Mouse (Mus musculus): ENCODE measurements around the gene Gm14326. TPM values are rescaled to one million over a fixed set of nuclear protein-coding genes. Genes with fewer than 3 reads are reported as not detected.
"Not testable (repeated sequence)": the region's sequence is repeated elsewhere in the genome, so short reads cannot be mapped to it uniquely, and the experiment has no call there.

Gm14326 gene
- polyA plus RNA-seq (2014; fragmentation: Nextera tagmentation; extraction: Ambion mirVana), result 21.2 and 22.9 TPM in 2 replicates

- not testable (repeated sequence) for H3K4me1 ChIP-seq (ENCODE audit: insufficient read depth); H3K27me3 ChIP-seq (ENCODE audit: insufficient read depth, low read length); H3K27ac ChIP-seq (ENCODE audit: low read depth); H3K9me3 ChIP-seq (ENCODE audit: low read depth, low read length); H3K36me3 ChIP-seq (ENCODE audit: insufficient read depth); ATAC-seq (ENCODE audit: insufficient read depth)
- H3K9ac ChIP-seq, result peak within 1 kb of the TSS; percentile 23; the same call in 1 of the 2 replicates
- H3K4me3 ChIP-seq (ENCODE audit: low read depth, low read length), result peak within 1 kb of the TSS; percentile 37
- H3K4me2 ChIP-seq, result peak within 1 kb of the TSS; percentile 43; the same call in 1 of the 2 replicates
- DNase-seq, result peak; percentile 39
- WGBS, result 0% methylated on average over 4 of the region's 7 CpGs
Observed at GRCm38 (mm10) chr2:177957145-177957544, at the start of gene Gm14326. Gene Gm14326, minus strand, starts transcription at chr2:177957297.

GRCm38 (mm10) chr2:177974814-177975213 is 17.7 kb upstream of the Gm14326 start:
- not testable (repeated sequence) for ATAC-seq (ENCODE audit: insufficient read depth); H3K27me3 ChIP-seq (ENCODE audit: insufficient read depth, low read length); H3K27ac ChIP-seq (ENCODE audit: low read depth); H3K4me2 ChIP-seq; H3K4me3 ChIP-seq (ENCODE audit: low read depth, low read length); H3K4me1 ChIP-seq (ENCODE audit: insufficient read depth); H3K36me3 ChIP-seq (ENCODE audit: insufficient read depth); H3K9me3 ChIP-seq (ENCODE audit: low read depth, low read length); H3K9ac ChIP-seq; DNase-seq
- 64% methylated on average over 6 of the region's 7 CpGs for WGBS

GRCm38 (mm10) chr2:177956734-177957133 is 363 bp downstream of the Gm14326 start:
- Histone ChIP-seq H3K9ac (peak overlapping the region; percentile 23; the same call in 1 of the 2 replicates), H3K4me3 (ENCODE audit: low read depth, low read length) (peak overlapping the region; percentile 37), H3K4me2 (peak overlapping the region; percentile 43; the same call in 1 of the 2 replicates)
- DNase-seq, result peak; percentile 0
- H3K27me3 ChIP-seq (ENCODE audit: insufficient read depth, low read length); H3K27ac ChIP-seq (ENCODE audit: low read depth); ATAC-seq (ENCODE audit: insufficient read depth); H3K9me3 ChIP-seq (ENCODE audit: low read depth, low read length); H3K4me1 ChIP-seq (ENCODE audit: insufficient read depth); H3K36me3 ChIP-seq (ENCODE audit: insufficient read depth): not testable (repeated sequence)
- 0% methylated on average over 18 of the region's 18 CpGs for WGBS

- H3K9ac ChIP-seq; H3K4me3 ChIP-seq (ENCODE audit: low read depth, low read length): not testable (repeated sequence)
Observed at GRCm38 (mm10) chr2:177925563-177926103, 31.5 kb downstream of the Gm14326 start, which contains the start of gene Zfp972. Gene Zfp972, minus strand, starts transcription at chr2:177925613.

GRCm38 (mm10) chr2:177903276-177903675 is 53.8 kb downstream of the Gm14326 start:
- H3K4me1 ChIP-seq (ENCODE audit: insufficient read depth); H3K4me3 ChIP-seq (ENCODE audit: low read depth, low read length); H3K27ac ChIP-seq (ENCODE audit: low read depth); H3K36me3 ChIP-seq (ENCODE audit: insufficient read depth); DNase-seq; H3K4me2 ChIP-seq; H3K9ac ChIP-seq; H3K9me3 ChIP-seq (ENCODE audit: low read depth, low read length); ATAC-seq (ENCODE audit: insufficient read depth); H3K27me3 ChIP-seq (ENCODE audit: insufficient read depth, low read length): not testable (repeated sequence)
- WGBS, result 86% methylated on average over 3 of the region's 12 CpGs

More at GRCm38 (mm10) chr2:177925563-177926103, 31.5 kb downstream of the Gm14326 start, which contains the start of gene Zfp972:
- not testable (repeated sequence) for H3K4me2 ChIP-seq; H3K27me3 ChIP-seq (ENCODE audit: insufficient read depth, low read length); H3K36me3 ChIP-seq (ENCODE audit: insufficient read depth); H3K4me1 ChIP-seq (ENCODE audit: insufficient read depth); H3K27ac ChIP-seq (ENCODE audit: low read depth); ATAC-seq (ENCODE audit: insufficient read depth); DNase-seq; H3K9me3 ChIP-seq (ENCODE audit: low read depth, low read length)
- WGBS, result 56% methylated on average over 3 of the region's 5 CpGs

- not testable (repeated sequence) for H3K9me3 ChIP-seq (ENCODE audit: low read depth, low read length); ATAC-seq (ENCODE audit: insufficient read depth); H3K9ac ChIP-seq; DNase-seq; H3K4me2 ChIP-seq; H3K4me3 ChIP-seq (ENCODE audit: low read depth, low read length); H3K27ac ChIP-seq (ENCODE audit: low read depth); H3K4me1 ChIP-seq (ENCODE audit: insufficient read depth); H3K36me3 ChIP-seq (ENCODE audit: insufficient read depth); H3K27me3 ChIP-seq (ENCODE audit: insufficient read depth, low read length)
- whole genome bisulfite sequencing, result 60% methylated on average over 2 of the region's 3 CpGs
Observed at GRCm38 (mm10) chr2:177898171-177898570, 58.9 kb downstream of the Gm14326 start.

- not testable (repeated sequence) for ATAC-seq (ENCODE audit: insufficient read depth); H3K4me2 ChIP-seq; H3K9me3 ChIP-seq (ENCODE audit: low read depth, low read length); H3K27me3 ChIP-seq (ENCODE audit: insufficient read depth, low read length); DNase-seq; H3K9ac ChIP-seq; H3K27ac ChIP-seq (ENCODE audit: low read depth); H3K36me3 ChIP-seq (ENCODE audit: insufficient read depth); H3K4me1 ChIP-seq (ENCODE audit: insufficient read depth)
- 23% methylated on average over 6 of the region's 13 CpGs for whole genome bisulfite sequencing
- H3K4me3 ChIP-seq (ENCODE audit: low read depth, low read length), result peak within 1 kb of the TSS; percentile 11; the same call in 1 of the 2 replicates
Observed at GRCm38 (mm10) chr2:177897046-177897578, 60.0 kb downstream of the Gm14326 start, which contains the start of gene Gm14327. Gene Gm14327, plus strand, starts transcription at chr2:177897096.

GRCm38 (mm10) chr2:177887743-177888142 is 69.4 kb downstream of the Gm14326 start:
- H3K27me3 ChIP-seq (ENCODE audit: insufficient read depth, low read length); DNase-seq; ATAC-seq (ENCODE audit: insufficient read depth); H3K9ac ChIP-seq; H3K27ac ChIP-seq (ENCODE audit: low read depth); H3K36me3 ChIP-seq (ENCODE audit: insufficient read depth); H3K4me1 ChIP-seq (ENCODE audit: insufficient read depth); H3K4me2 ChIP-seq; H3K4me3 ChIP-seq (ENCODE audit: low read depth, low read length); H3K9me3 ChIP-seq (ENCODE audit: low read depth, low read length): not testable (repeated sequence)
- 90% methylated on average over 12 of the region's 14 CpGs for WGBS

Other genes with a start within 250 kb of the Gm14326 start
- gene Gm14322, start 198.0 kb downstream of the Gm14326 start, polyA plus RNA-seq (2014; fragmentation: Nextera tagmentation; extraction: Ambion mirVana), result 10.3 and 12.1 TPM in 2 replicates
- 29.6 and 36.9 TPM in 2 replicates for gene Gm14325, start 117.0 kb downstream of the Gm14326 start, polyA plus RNA-seq (2014; fragmentation: Nextera tagmentation; extraction: Ambion mirVana)
- gene Gm14327, start 60.2 kb downstream of the Gm14326 start, polyA plus RNA-seq (2014; fragmentation: Nextera tagmentation; extraction: Ambion mirVana), result 4.5 and 6.3 TPM in 2 replicates
- gene Zfp972, start 31.7 kb downstream of the Gm14326 start, polyA plus RNA-seq (2014; fragmentation: Nextera tagmentation; extraction: Ambion mirVana), result not detected in 2 replicates
- gene Zfp971, start 66.0 kb upstream of the Gm14326 start, polyA plus RNA-seq (2014; fragmentation: Nextera tagmentation; extraction: Ambion mirVana), result 16.6 and 18.0 TPM in 2 replicates
- gene Zfp931, start 121.2 kb upstream of the Gm14326 start, polyA plus RNA-seq (2014; fragmentation: Nextera tagmentation; extraction: Ambion mirVana), result 18.5 and 19.5 TPM in 2 replicates
- 0.33 and 0.39 TPM in 2 replicates for gene Phactr3, start 161.7 kb upstream of the Gm14326 start, polyA plus RNA-seq (2014; fragmentation: Nextera tagmentation; extraction: Ambion mirVana)

All from lung, embryonic 14.5 days (tissue).